Mouse (Mus musculus): ENCODE data around the gene Ccdc157.

- no peak for TF ChIP-seq CTCF (IDR thresholded peaks at IDR 0.05; ENCODE audit: low read depth)
- TF ChIP-seq EP300 (IDR thresholded peaks at IDR 0.05; ENCODE audit: low read depth): no peak
Measured at GRCm38 (mm10) chr11:4205097-4205655, 45.1 kb upstream of the Ccdc157 start.

Measured in liver, embryonic 14.5 days (tissue).